Comparison of ENCODE assay signal across 22 mouse cellular contexts in genomic region chr14:88976007-88976406, GRCm38 (mm10).
DNase-seq lines count a peak whose midpoint lies in the region; ATAC-seq and TF ChIP-seq lines count a peak whose summit lies in the region.
"Had no signal": no experiment of that assay in that cellular context is flagged by ENCODE, and none has a peak within 500 bp of the region (broad histone marks: within the 10 kb centered on the region; RNA-seq: fewer than 3 reads in every experiment).

No protein-coding gene starts in this region.

- no peaks in the 10 kb centered on the region for H3K27me3 ChIP-seq in embryonic facial prominence, embryonic 14.5 days (replicated peaks; ENCODE audit: control insufficient read depth, insufficient read depth, low read length)
- H3K27me3 ChIP-seq in embryonic facial prominence, embryonic 10.5 days (replicated peaks; ENCODE audit: low read depth, poor library complexity, severe bottlenecking) = no peaks in the 10 kb centered on the region
- H3K27me3 ChIP-seq in intestine, embryonic 16.5 days (replicated peaks; ENCODE audit: control insufficient read depth, insufficient read depth, low read length) = no peaks in the 10 kb centered on the region
- no peaks in the 10 kb centered on the region for H3K27me3 ChIP-seq in intestine, embryonic 15.5 days (replicated peaks)
- H3K27me3 ChIP-seq: embryonic facial prominence, embryonic 15.5 days; limb, embryonic 12.5 days had no signal

- H3K9me3 ChIP-seq in embryonic facial prominence, embryonic 14.5 days (ENCODE audit: control insufficient read depth, low read length) = no peaks in the 10 kb centered on the region
- H3K9me3 ChIP-seq in embryonic facial prominence, embryonic 10.5 days = no peaks in the 10 kb centered on the region
- H3K9me3 ChIP-seq in intestine, embryonic 16.5 days (ENCODE audit: control insufficient read depth, low read length) = no peaks in the 10 kb centered on the region
- H3K9me3 ChIP-seq in intestine, embryonic 15.5 days = no peaks in the 10 kb centered on the region
- H3K9me3 ChIP-seq: embryonic facial prominence, embryonic 15.5 days; G1E; hindbrain, embryonic 10.5 days; limb, embryonic 12.5 days had no signal

- H3K36me3 ChIP-seq in embryonic facial prominence, embryonic 14.5 days (ENCODE audit: control insufficient read depth, insufficient read depth, low read length) = no peaks in the 10 kb centered on the region
- no peaks in the 10 kb centered on the region for H3K36me3 ChIP-seq in embryonic facial prominence, embryonic 10.5 days (replicated peaks)
- H3K36me3 ChIP-seq in intestine, embryonic 16.5 days (ENCODE audit: control insufficient read depth, insufficient read depth, low read length) = no peaks in the 10 kb centered on the region
- H3K36me3 ChIP-seq in intestine, embryonic 15.5 days = no peaks in the 10 kb centered on the region
- H3K36me3 ChIP-seq: embryonic facial prominence, embryonic 15.5 days; G1E; hindbrain, embryonic 10.5 days; limb, embryonic 12.5 days had no signal

- intact Hi-C loops in left cerebral cortex, adult 2 months (cut with DNase I) = loop anchor here (10.0 kb wide), 1 partner anchor 1231 kb away; no protein-coding TSS in a partner anchor

- H3K9ac ChIP-seq in embryonic facial prominence, embryonic 14.5 days (ENCODE audit: low read depth, low read length) = no peak overlapping the region
- no peak overlapping the region for H3K9ac ChIP-seq in intestine, embryonic 16.5 days (ENCODE audit: low read depth, low read length)
- H3K9ac ChIP-seq in intestine, embryonic 15.5 days = no peak overlapping the region
- H3K9ac ChIP-seq: embryonic facial prominence, embryonic 15.5 days; limb, embryonic 12.5 days; liver, embryonic 14.5 days had no signal

- ATAC-seq in embryonic facial prominence, embryonic 14.5 days (ENCODE audit: low read depth) = no peak
- no peak for ATAC-seq in intestine, embryonic 16.5 days
- no peak for ATAC-seq in intestine, embryonic 15.5 days
- ATAC-seq: activated CD4-positive, CD25-positive, alpha-beta regulatory T cell, adult 4 months; hindbrain, postnatal 0 days; lung, postnatal 0 days had no signal

- 78% methylated on average over 1 of the region's 1 CpGs for WGBS in embryonic facial prominence, embryonic 14.5 days
- 100% methylated on average over 1 of the region's 1 CpGs for WGBS in embryonic facial prominence, embryonic 10.5 days
- 74% methylated on average over 1 of the region's 1 CpGs for WGBS in intestine, embryonic 16.5 days
- 74% methylated on average over 1 of the region's 1 CpGs for WGBS in intestine, embryonic 15.5 days

- no peak overlapping the region for H3K4me3 ChIP-seq in embryonic facial prominence, embryonic 14.5 days (ENCODE audit: low read depth, low read length)
- H3K4me3 ChIP-seq in embryonic facial prominence, embryonic 10.5 days = no peak overlapping the region
- no peak overlapping the region for H3K4me3 ChIP-seq in left cerebral cortex, adult 2 months
- H3K4me3 ChIP-seq in intestine, embryonic 16.5 days (ENCODE audit: low read length) = no peak overlapping the region
- H3K4me3 ChIP-seq in intestine, embryonic 15.5 days (replicated peaks) = no peak overlapping the region
- H3K4me3 ChIP-seq: embryonic facial prominence, embryonic 15.5 days; hindbrain, embryonic 10.5 days; limb, embryonic 12.5 days had no signal

- no peak overlapping the region for H3K27ac ChIP-seq in embryonic facial prominence, embryonic 14.5 days (replicated peaks; ENCODE audit: low read depth, low read length)
- H3K27ac ChIP-seq in embryonic facial prominence, embryonic 10.5 days (replicated peaks) = no peak overlapping the region
- H3K27ac ChIP-seq in left cerebral cortex, adult 2 months = no peak overlapping the region
- H3K27ac ChIP-seq in intestine, embryonic 16.5 days (ENCODE audit: low read length) = no peak overlapping the region
- no peak overlapping the region for H3K27ac ChIP-seq in intestine, embryonic 15.5 days
- H3K27ac ChIP-seq: embryonic facial prominence, embryonic 15.5 days; hindbrain, embryonic 10.5 days; hindbrain, postnatal 0 days; kidney, postnatal 0 days; limb, embryonic 12.5 days; liver, embryonic 14.5 days had no signal

- no peak for TF ChIP-seq CTCF in left cerebral cortex, adult 2 months (IDR thresholded peaks at IDR 0.05)

- H3K4me1 ChIP-seq in embryonic facial prominence, embryonic 14.5 days (ENCODE audit: control insufficient read depth, insufficient read depth, low read length) = no peaks in the 10 kb centered on the region
- no peaks in the 10 kb centered on the region for H3K4me1 ChIP-seq in embryonic facial prominence, embryonic 10.5 days
- no peaks in the 10 kb centered on the region for H3K4me1 ChIP-seq in intestine, embryonic 16.5 days (ENCODE audit: control insufficient read depth, insufficient read depth, low read length)
- H3K4me1 ChIP-seq in intestine, embryonic 15.5 days (replicated peaks) = no peaks in the 10 kb centered on the region
- H3K4me1 ChIP-seq: embryonic facial prominence, embryonic 15.5 days; hindbrain, embryonic 10.5 days; limb, embryonic 12.5 days had no signal

- DNase-seq in embryonic facial prominence, embryonic 14.5 days (ENCODE audit: low spot score) = peak; percentile 2
- no peak for DNase-seq in embryonic facial prominence, embryonic 10.5 days (ENCODE audit: low spot score)
- DNase-seq in left cerebral cortex, adult 9 months (ENCODE audit: low spot score in 2 of 2) = peak; percentile 0 to 13
- no peak for DNase-seq in left cerebral cortex, adult 2 months (ENCODE audit: extremely low spot score in 1 of 2, low spot score in 2 of 2)
- DNase-seq in layer of hippocampus, adult 9-10 months (ENCODE audit: low spot score) = peak; percentile 31
- DNase-seq: adrenal gland, postnatal 36 days; cerebellum, adult 9-10 months; gastrocnemius, postnatal 36 days; kidney, adult 18-20 months; thymus, postnatal 36 days had no signal

- no peak overlapping the region for H3K4me2 ChIP-seq in embryonic facial prominence, embryonic 14.5 days (ENCODE audit: low read depth, low read length)
- H3K4me2 ChIP-seq in intestine, embryonic 16.5 days (ENCODE audit: low read depth, low read length) = no peak overlapping the region
- H3K4me2 ChIP-seq in intestine, embryonic 15.5 days (replicated peaks) = no peak overlapping the region
- H3K4me2 ChIP-seq: embryonic facial prominence, embryonic 15.5 days; limb, embryonic 12.5 days; midbrain, embryonic 11.5 days had no signal

Comparison
In these comparisons a context has a peak if more than half of its experiments do, and no peak if none do; other contexts are left out.
1. DNase-seq: peak in embryonic facial prominence, embryonic 14.5 days (single experiment), left cerebral cortex, adult 9 months (2 of 2) and layer of hippocampus, adult 9-10 months (single experiment); none in embryonic facial prominence, embryonic 10.5 days (single experiment) and left cerebral cortex, adult 2 months (0 of 2).